Mouse (Mus musculus) embryo, embryonic 10.5 days (tissue): ENCODE measurements at regions not wholly inside any gene's neighbourhood (a gene's known extent, or its start where the extent isn't known, plus 50 kb on each side); places are given as distances from the start of the nearest gene placed in this dataset.

Experiments used
- DNase-seq: peaks from one replicate; pipeline ENCODE4 v3.0.0-alpha.2; 2015; ENCODE audit warnings: low spot score

GRCm38 (mm10) chr17:52036479-52036878, 203.4 kb upstream of the Satb1 start:
- DNase-seq: no peak

GRCm38 (mm10) chr17:52031079-52031478, 198.0 kb upstream of the Satb1 start:
- DNase-seq: no peak

- DNase-seq: no peak
Measured at GRCm38 (mm10) chr17:51986920-51987319, 153.8 kb upstream of the Satb1 start.

- no peak for DNase-seq
Measured at GRCm38 (mm10) chr17:51986212-51986611, 153.1 kb upstream of the Satb1 start.

- no peak for DNase-seq
Measured at GRCm38 (mm10) chr17:51979126-51979525, 146.0 kb upstream of the Satb1 start.

GRCm38 (mm10) chr17:51971444-51971843, 138.4 kb upstream of the Satb1 start:
- DNase-seq: peak; percentile 25

GRCm38 (mm10) chr17:51966573-51967284, 133.6 kb upstream of the Satb1 start:
- no peak for DNase-seq

- DNase-seq: no peak
Measured at GRCm38 (mm10) chr17:51962529-51963110, 129.5 kb upstream of the Satb1 start.

GRCm38 (mm10) chr17:51961337-51961736, 128.2 kb upstream of the Satb1 start:
- no peak for DNase-seq

- DNase-seq: no peak
Measured at GRCm38 (mm10) chr17:51956275-51956674, 123.2 kb upstream of the Satb1 start.

GRCm38 (mm10) chr17:51937707-51938106, 104.6 kb upstream of the Satb1 start:
- DNase-seq: no peak

GRCm38 (mm10) chr17:51936071-51936470, 103.0 kb upstream of the Satb1 start:
- no peak for DNase-seq

GRCm38 (mm10) chr17:51926392-51926791, 93.3 kb upstream of the Satb1 start:
- no peak for DNase-seq

- no peak for DNase-seq
Measured at GRCm38 (mm10) chr17:51907031-51907430, 73.9 kb upstream of the Satb1 start.

- DNase-seq: no peak
Measured at GRCm38 (mm10) chr17:51906418-51906817, 73.3 kb upstream of the Satb1 start.

GRCm38 (mm10) chr17:51903885-51904284, 70.8 kb upstream of the Satb1 start:
- no peak for DNase-seq

- no peak for DNase-seq
Measured at GRCm38 (mm10) chr17:51899376-51899775, 66.3 kb upstream of the Satb1 start.

- no peak for DNase-seq
Measured at GRCm38 (mm10) chr17:51896160-51896559, 63.1 kb upstream of the Satb1 start.

GRCm38 (mm10) chr17:51894278-51894677, 61.2 kb upstream of the Satb1 start:
- DNase-seq: no peak

- no peak for DNase-seq
Measured at GRCm38 (mm10) chr17:51892856-51893255, 59.8 kb upstream of the Satb1 start.

- no peak for DNase-seq
Measured at GRCm38 (mm10) chr17:51892159-51892558, 59.1 kb upstream of the Satb1 start.
